Mouse (Mus musculus): ENCODE measurements at regions not wholly inside any gene's neighbourhood (a gene's known extent, or its start where the extent isn't known, plus 50 kb on each side); places are given as distances from the start of the nearest gene placed in this dataset.

- in situ Hi-C loops (cut with MboI, MseI) = no loop called here
Observed at GRCm38 (mm10) chrX:11487876-11488275, 160.3 kb downstream of the H2al1j start.

- in situ Hi-C loops (cut with MboI, MseI) = no loop called here
Observed at GRCm38 (mm10) chrX:11490146-11490693, 162.6 kb downstream of the H2al1j start.

GRCm38 (mm10) chrX:11491235-11491634, 163.6 kb downstream of the H2al1j start:
- in situ Hi-C loops (cut with MboI, MseI) = no loop called here

- in situ Hi-C loops (cut with MboI, MseI) = no loop called here
Observed at GRCm38 (mm10) chrX:11491676-11492391, 164.2 kb downstream of the H2al1j start.

GRCm38 (mm10) chrX:11493526-11494245, 166.1 kb downstream of the H2al1j start:
- in situ Hi-C loops (cut with MboI, MseI) = no loop called here

- in situ Hi-C loops (cut with MboI, MseI) = no loop called here
Observed at GRCm38 (mm10) chrX:11494246-11494630, 166.6 kb downstream of the H2al1j start.

- in situ Hi-C loops (cut with MboI, MseI) = no loop called here
Observed at GRCm38 (mm10) chrX:11512439-11512838, 184.8 kb downstream of the H2al1j start.

- in situ Hi-C loops (cut with MboI, MseI) = no loop called here
Observed at GRCm38 (mm10) chrX:11512928-11513327, 185.3 kb downstream of the H2al1j start.

- in situ Hi-C loops (cut with MboI, MseI) = no loop called here
Observed at GRCm38 (mm10) chrX:11523791-11524190, 196.2 kb downstream of the H2al1j start.

GRCm38 (mm10) chrX:11525326-11525725, 197.7 kb downstream of the H2al1j start:
- in situ Hi-C loops (cut with MboI, MseI) = loop anchor here in 1 of 2 experiments (25.0 kb wide), 1 partner anchor 213 kb away; the partner anchor contains the start of genes H2al1b, H2al1c, H2al1d and H2al1e

- in situ Hi-C loops (cut with MboI, MseI) = loop anchor here in 1 of 2 experiments (25.0 kb wide), 1 partner anchor 216 kb away; the partner anchor contains the start of genes H2al1b, H2al1c, H2al1d and H2al1e
Observed at GRCm38 (mm10) chrX:11528589-11528988, 201.0 kb downstream of the H2al1j start.

GRCm38 (mm10) chrX:11529221-11529620, 201.6 kb downstream of the H2al1j start:
- in situ Hi-C loops (cut with MboI, MseI) = loop anchor here in 1 of 2 experiments (25.0 kb wide), 1 partner anchor 217 kb away; the partner anchor contains the start of genes H2al1b, H2al1c, H2al1d and H2al1e

GRCm38 (mm10) chrX:11532817-11533216, 205.2 kb downstream of the H2al1j start:
- in situ Hi-C loops (cut with MboI, MseI) = loop anchor here in 1 of 2 experiments (25.0 kb wide), 1 partner anchor 221 kb away; the partner anchor contains the start of genes H2al1b, H2al1c, H2al1d and H2al1e

- in situ Hi-C loops (cut with MboI, MseI) = loop anchor here in 1 of 2 experiments (25.0 kb wide), 1 partner anchor 222 kb away; the partner anchor contains the start of genes H2al1b, H2al1c, H2al1d and H2al1e
Observed at GRCm38 (mm10) chrX:11533871-11534270, 206.2 kb downstream of the H2al1j start.

- in situ Hi-C loops (cut with MboI, MseI) = loop anchor here in 1 of 2 experiments (25.0 kb wide), 1 partner anchor 229 kb away; the partner anchor contains the start of genes H2al1b, H2al1c, H2al1d and H2al1e
Observed at GRCm38 (mm10) chrX:11541011-11541410, 213.4 kb downstream of the H2al1j start.

GRCm38 (mm10) chrX:11550164-11550851, 222.7 kb downstream of the H2al1j start:
- in situ Hi-C loops (cut with MboI, MseI) = no loop called here

GRCm38 (mm10) chrX:11552177-11552576, 224.6 kb downstream of the H2al1j start:
- in situ Hi-C loops (cut with MboI, MseI) = no loop called here

- in situ Hi-C loops (cut with MboI, MseI) = no loop called here
Observed at GRCm38 (mm10) chrX:11555035-11555570, 227.5 kb downstream of the H2al1j start.

- in situ Hi-C loops (cut with MboI, MseI) = no loop called here
Observed at GRCm38 (mm10) chrX:11558260-11558659, 230.6 kb downstream of the H2al1j start.

- in situ Hi-C loops (cut with MboI, MseI) = no loop called here
Observed at GRCm38 (mm10) chrX:11560550-11561276, 233.1 kb downstream of the H2al1j start.
